17 mouse cellular contexts compared by ENCODE assay signal in the genomic region with DNA sequence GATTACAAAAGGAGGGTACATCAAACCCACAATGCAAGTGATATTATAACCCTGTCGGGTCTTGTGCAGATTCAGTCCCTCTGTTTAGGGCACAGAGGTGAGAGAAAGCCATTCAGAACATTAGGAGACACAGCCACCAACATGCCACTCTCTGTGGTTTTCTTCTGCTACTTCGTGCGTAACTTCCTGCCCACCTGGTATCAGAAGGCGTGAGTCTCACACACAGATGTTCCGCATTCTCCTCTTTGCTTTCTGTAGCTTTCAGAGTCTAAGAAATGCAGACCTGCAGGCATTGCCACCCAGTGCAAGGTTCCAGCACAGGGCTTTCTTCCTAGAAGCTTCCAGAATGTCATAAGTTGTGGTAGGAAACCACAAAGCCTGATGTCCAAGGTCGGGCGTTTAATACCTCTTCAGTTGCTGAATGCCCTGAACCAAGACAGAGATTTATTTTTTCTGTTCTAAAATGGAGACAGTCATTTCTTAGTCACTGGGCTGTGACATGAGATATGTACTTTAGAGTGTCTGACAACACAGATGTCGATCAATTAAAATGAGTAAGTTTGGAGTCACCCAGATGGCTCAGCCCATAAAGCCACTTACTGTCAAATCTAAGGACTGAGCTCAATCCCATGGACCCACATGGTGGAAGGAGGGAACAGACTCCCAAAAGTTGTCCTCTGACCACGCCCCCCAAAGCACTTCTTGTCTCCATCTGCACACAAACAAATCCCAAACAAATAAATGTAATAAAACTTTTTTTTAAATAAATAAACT. TPM values are rescaled to one million over a fixed set of nuclear protein-coding genes. Genes with fewer than 3 reads are reported as not detected.
DNase-seq lines count a peak whose midpoint lies in the region; ATAC-seq and TF ChIP-seq lines count a peak whose summit lies in the region.
"Had no signal": no experiment of that assay in that cellular context is flagged by ENCODE, and none has a peak within 500 bp of the region (broad histone marks: within the 10 kb centered on the region; RNA-seq: fewer than 3 reads in every experiment).

No protein-coding gene starts in this region.

- H3K9ac ChIP-seq in heart, postnatal 0 days (replicated peaks; ENCODE audit: low read depth, low read length), result no peak overlapping the region
- H3K9ac ChIP-seq in heart, embryonic 12.5 days, result no peak overlapping the region
- H3K9ac ChIP-seq: neural tube, embryonic 12.5 days had no signal

- H3K4me3 ChIP-seq in heart, postnatal 0 days (ENCODE audit: low read depth, low read length), result no peak overlapping the region
- H3K4me3 ChIP-seq in heart, embryonic 12.5 days, result no peak overlapping the region
- H3K4me3 ChIP-seq: erythroblast, embryonic 14.5 days; neural tube, embryonic 12.5 days had no signal

- H3K36me3 ChIP-seq in heart, postnatal 0 days (replicated peaks; ENCODE audit: control insufficient read depth, insufficient read depth, low read length), result no peaks in the 10 kb centered on the region
- no peaks in the 10 kb centered on the region for H3K36me3 ChIP-seq in heart, embryonic 12.5 days
- H3K36me3 ChIP-seq: G1E; neural tube, embryonic 12.5 days had no signal

- H3K4me2 ChIP-seq in heart, postnatal 0 days (ENCODE audit: low read depth, low read length), result no peak overlapping the region
- no peak overlapping the region for H3K4me2 ChIP-seq in heart, embryonic 12.5 days
- H3K4me2 ChIP-seq: midbrain, embryonic 11.5 days; neural tube, embryonic 12.5 days had no signal

- H3K9me3 ChIP-seq in heart, postnatal 0 days (replicated peaks; ENCODE audit: control insufficient read depth, low read length), result no peaks in the 10 kb centered on the region
- 0 out of 2 replicates have a peak, but pooled peaks cover 5% of the 10 kb centered on the region for H3K9me3 ChIP-seq in heart, embryonic 12.5 days (replicated peaks)
- H3K9me3 ChIP-seq: G1E; neural tube, embryonic 12.5 days had no signal

- ATAC-seq in heart, postnatal 0 days (ENCODE audit: insufficient read depth, low read depth), result no peak
- no peak for ATAC-seq in heart, embryonic 12.5 days (ENCODE audit: insufficient number of reproducible peaks, low FRiP score)
- peak; percentile 69 for ATAC-seq in activated CD4-positive, CD25-positive, alpha-beta regulatory T cell, adult 4 months

- TF ChIP-seq CTCF in heart, postnatal 0 days (IDR thresholded peaks at IDR 0.05; ENCODE audit: low read depth), result no peak

- H3K4me1 ChIP-seq in heart, postnatal 0 days (ENCODE audit: control insufficient read depth, insufficient read depth), result no peaks in the 10 kb centered on the region
- no peaks in the 10 kb centered on the region for H3K4me1 ChIP-seq in heart, embryonic 12.5 days (replicated peaks)
- H3K4me1 ChIP-seq: neural tube, embryonic 12.5 days had no signal

- no peak for DNase-seq in heart, postnatal 0 days (ENCODE audit: low spot score)
- DNase-seq in naive thymus-derived CD4-positive, alpha-beta T cell, adult 2 months (ENCODE audit: low read depth), result peak; percentile 82
- DNase-seq in thymus, postnatal 25 days, result peak; percentile 75
- DNase-seq in cerebellum, postnatal 4 days (ENCODE audit: low spot score in 2 of 2), result no peak
- DNase-seq in adipocyte (ENCODE audit: low spot score) (no peak), liver (no peak)
- DNase-seq: cerebellum, postnatal 10 days; right cerebral cortex, adult 18-20 months had no signal

- no peaks in the 10 kb centered on the region for H3K27me3 ChIP-seq in heart, postnatal 0 days (ENCODE audit: control insufficient read depth, insufficient read depth, low read length)
- H3K27me3 ChIP-seq in heart, embryonic 12.5 days (replicated peaks), result peaks cover 6% of the 10 kb centered on the region; the same call in 1 of the 2 replicates
- H3K27me3 ChIP-seq: neural tube, embryonic 12.5 days had no signal

- TF ChIP-seq EP300 in heart, postnatal 0 days (IDR thresholded peaks at IDR 0.05; ENCODE audit: low read depth), result no peak

- WGBS in heart, postnatal 0 days, result 80% methylated on average over 9 of the region's 9 CpGs
- WGBS in heart, embryonic 12.5 days, result 86% methylated on average over 9 of the region's 9 CpGs

- H3K27ac ChIP-seq in heart, postnatal 0 days (ENCODE audit: low read depth), result peak overlapping the region; percentile 52; the same call in 1 of the 2 replicates
- H3K27ac ChIP-seq in heart, embryonic 12.5 days (ENCODE audit: poor library complexity, severe bottlenecking), result no peak overlapping the region
- H3K27ac ChIP-seq: neural tube, embryonic 12.5 days had no signal

RNA-seq across cellular contexts. Expression of a gene that starts 42.3 kb away (rescaled TPM):
- total RNA-seq in heart, postnatal 0 days (2014; rRNA removed; ENCODE audit: low replicate concordance), result not detected in 2 replicates
- polyA plus RNA-seq in heart, postnatal 0 days (2015; fragmentation: Nextera tagmentation; extraction: Ambion mirVana), result 0.04 TPM in 1 of 2 replicates, not detected in the other
- polyA plus RNA-seq in heart, embryonic 12.5 days (2016; fragmentation: Nextera tagmentation; extraction: Ambion mirVana), result not detected in 2 replicates
- not detected for polyA plus RNA-seq in activated CD4-positive, CD25-positive, alpha-beta regulatory T cell, adult 4 months (2017; shearing (Covaris generic))
- total RNA-seq: adrenal gland, adult 18-20 months; left cerebral cortex, postnatal 36 days had no signal
- polyA plus RNA-seq: erythroblast, embryonic 14.5 days; G1E; heart, embryonic 14.5 days; midbrain, embryonic 11.5 days; neural tube, embryonic 12.5 days had no signal

Comparison
In these comparisons a context has a peak if more than half of its experiments do, and no peak if none do; other contexts are left out.
1. DNase-seq: peak in naive thymus-derived CD4-positive, alpha-beta T cell, adult 2 months (single experiment) and thymus, postnatal 25 days (single experiment); none in heart, postnatal 0 days (single experiment), cerebellum, postnatal 4 days (0 of 2), adipocyte (single experiment) and liver (single experiment).